ENCODE assay signal across 11 mouse cellular contexts in genomic region chr13:116474611-116475010, GRCm38 (mm10).
"Had no signal": no experiment of that assay in that cellular context is flagged by ENCODE, and none has a peak within 500 bp of the region (broad histone marks: within the 10 kb centered on the region; RNA-seq: fewer than 3 reads in every experiment).

No protein-coding gene starts in this region.

- DNase-seq: gastrocnemius, adult 2 months; gastrocnemius, postnatal 10 days; gastrocnemius, postnatal 25 days; heart, adult 2 months; heart, postnatal 14 days; heart, postnatal 4 days; kidney, adult 18-20 months; kidney, adult 8-10 months; kidney, postnatal 10 days; kidney, postnatal 25 days; kidney, postnatal 4 days had no signal
